Mouse (Mus musculus) cerebellum, postnatal 36 days (tissue): ENCODE measurements at regions not wholly inside any gene's neighbourhood (a gene's known extent, or its start where the extent isn't known, plus 50 kb on each side); places are given as distances from the start of the nearest gene placed in this dataset.
"Not testable (repeated sequence)": the region's sequence is repeated elsewhere in the genome, so short reads cannot be mapped to it uniquely, and the experiment has no call there.

ENCODE experiments used
- DNase-seq, 2 experiments: peaks; one replicate each; pipeline ENCODE4 v3.0.0; 2021 to 2022; ENCODE audit warnings: mixed read lengths in 2 of 2

GRCm38 (mm10) chr19:19636055-19636454, 525.1 kb upstream of the Rorb start:
- no peak for DNase-seq

DNA sequence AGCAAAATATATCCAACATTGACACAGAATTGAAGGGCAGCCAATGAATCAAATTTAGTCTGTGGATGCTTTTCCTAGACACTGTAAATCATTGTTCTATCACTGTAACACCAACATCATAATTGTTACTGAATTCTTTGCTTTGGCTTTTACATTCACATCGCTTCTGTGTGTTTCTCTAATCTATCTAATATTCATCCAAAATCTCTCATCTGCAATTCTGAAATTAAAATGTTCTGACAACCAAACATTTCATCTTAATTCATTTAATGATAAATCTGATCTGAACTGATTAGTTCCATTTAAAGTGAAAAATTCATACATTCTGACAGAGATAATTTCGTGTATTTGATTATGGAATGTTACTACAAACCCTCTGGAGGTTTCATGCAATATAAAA, 476.9 kb upstream of the Rorb start:
- no peak for DNase-seq

GRCm38 (mm10) chr19:19575000-19575544, 464.1 kb upstream of the Rorb start:
- DNase-seq, result not testable (repeated sequence)

DNA sequence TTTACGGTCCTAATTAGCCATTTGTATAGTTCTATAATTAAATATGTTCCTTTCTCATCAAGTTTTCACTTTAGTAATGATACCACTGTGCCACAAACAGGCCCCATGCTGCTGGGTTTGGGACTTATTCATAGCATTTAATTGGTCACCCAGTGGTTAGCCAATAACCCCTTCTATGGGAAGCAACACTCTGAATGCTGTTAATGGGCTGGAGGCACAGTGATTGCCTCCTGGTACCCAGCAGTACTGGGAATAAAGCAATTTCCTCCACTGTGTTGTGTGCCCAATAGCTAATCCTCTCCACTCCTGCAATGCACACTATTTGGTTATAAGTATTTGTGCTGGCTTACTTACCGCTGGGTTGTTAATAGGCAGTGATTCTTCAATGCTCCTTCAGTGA, 453.7 kb upstream of the Rorb start:
- DNase-seq, result no peak

DNA sequence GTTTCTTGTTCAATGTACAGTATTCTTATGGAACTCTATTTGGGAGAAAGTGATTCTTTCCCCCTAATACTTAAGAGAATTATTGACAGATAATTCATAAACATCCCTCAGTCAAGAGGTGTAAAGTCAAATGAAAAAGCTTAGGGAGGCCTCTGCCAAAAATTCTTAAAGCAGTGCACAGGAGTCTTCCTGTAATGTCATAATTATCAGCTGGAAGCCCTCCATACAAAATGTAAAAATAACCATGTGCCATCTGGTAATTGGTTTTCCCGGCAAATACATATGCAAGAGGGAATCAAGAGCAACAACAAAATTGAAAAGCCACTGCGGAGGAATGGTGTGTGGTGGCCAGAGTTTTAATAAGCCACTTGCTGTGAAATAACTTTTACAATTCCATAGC, 424.1 kb upstream of the Rorb start:
- peak in 1 of 2 experiments; percentile 7 for DNase-seq

GRCm38 (mm10) chr19:19524232-19524631, 413.2 kb upstream of the Rorb start:
- DNase-seq, result no peak

DNA sequence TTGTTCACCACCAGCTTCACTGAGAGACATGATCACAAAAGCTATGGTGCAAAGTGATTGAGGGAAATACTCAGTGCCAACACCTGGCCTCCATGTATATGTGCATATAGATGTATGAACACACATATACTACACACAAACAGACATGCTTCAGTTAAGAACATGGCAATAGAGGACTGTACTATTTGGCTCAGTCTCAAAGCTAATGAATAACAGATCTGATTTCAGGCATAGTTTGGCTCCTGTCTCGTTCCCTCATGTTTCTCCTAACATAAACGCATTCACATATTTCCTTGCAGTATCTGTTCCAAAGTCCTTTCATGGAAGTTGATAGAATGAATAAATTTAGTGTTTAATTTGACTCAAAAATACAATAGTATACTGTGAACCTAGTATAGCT, 412.6 kb upstream of the Rorb start:
- DNase-seq, result no peak

- no peak for DNase-seq
Measured at GRCm38 (mm10) chr19:19478192-19478932, 367.4 kb upstream of the Rorb start.
